In genomic region chr2:151916061-151916831, GRCm38 (mm10) we compare ENCODE assay signal across 8 mouse cellular contexts. TPM values are rescaled to one million over a fixed set of nuclear protein-coding genes. Genes with fewer than 3 reads are reported as not detected.
DNase-seq lines count a peak whose midpoint lies in the region; ATAC-seq lines count a peak whose summit lies in the region.

No protein-coding gene starts in this region.

- H3K4me1 ChIP-seq in heart, embryonic 10.5 days: peaks cover 25% of the 10 kb centered on the region
- H3K4me1 ChIP-seq in heart, embryonic 12.5 days (replicated peaks): peaks cover 15% of the 10 kb centered on the region
- H3K4me1 ChIP-seq in hindbrain, embryonic 15.5 days (replicated peaks): peaks cover 3% of the 10 kb centered on the region; the same call in 1 of the 2 replicates

- H3K9me3 ChIP-seq in heart, embryonic 10.5 days: no peaks in the 10 kb centered on the region
- no peaks in the 10 kb centered on the region for H3K9me3 ChIP-seq in heart, embryonic 12.5 days (replicated peaks)
- no peaks in the 10 kb centered on the region for H3K9me3 ChIP-seq in hindbrain, embryonic 15.5 days

- no peaks in the 10 kb centered on the region for H3K27me3 ChIP-seq in heart, embryonic 10.5 days (ENCODE audit: insufficient read depth, poor library complexity, severe bottlenecking)
- H3K27me3 ChIP-seq in heart, embryonic 12.5 days (replicated peaks): peaks cover 20% of the 10 kb centered on the region
- H3K27me3 ChIP-seq in hindbrain, embryonic 15.5 days: no peaks in the 10 kb centered on the region

- WGBS in heart, embryonic 10.5 days: 73% methylated on average over 13 of the region's 13 CpGs
- WGBS in heart, embryonic 12.5 days: 69% methylated on average over 13 of the region's 13 CpGs
- WGBS in hindbrain, embryonic 15.5 days: 66% methylated on average over 13 of the region's 13 CpGs

- no peak overlapping the region for H3K4me2 ChIP-seq in heart, embryonic 12.5 days
- no peak overlapping the region for H3K4me2 ChIP-seq in hindbrain, embryonic 15.5 days

- no peak overlapping the region for H3K9ac ChIP-seq in heart, embryonic 12.5 days
- H3K9ac ChIP-seq in hindbrain, embryonic 15.5 days: no peak overlapping the region

- H3K36me3 ChIP-seq in heart, embryonic 10.5 days: no peaks in the 10 kb centered on the region
- no peaks in the 10 kb centered on the region for H3K36me3 ChIP-seq in heart, embryonic 12.5 days
- no peaks in the 10 kb centered on the region for H3K36me3 ChIP-seq in hindbrain, embryonic 15.5 days

- no peak overlapping the region for H3K4me3 ChIP-seq in heart, embryonic 10.5 days
- no peak overlapping the region for H3K4me3 ChIP-seq in heart, embryonic 12.5 days
- no peak overlapping the region for H3K4me3 ChIP-seq in hindbrain, embryonic 15.5 days

- no peak for DNase-seq in heart, embryonic 10.5 days (ENCODE audit: low spot score)
- DNase-seq in embryo, embryonic 11 days: peak; percentile 57
- DNase-seq in lung, postnatal 10 days: peak; percentile 71
- DNase-seq in layer of hippocampus, postnatal 10 days (ENCODE audit: low spot score in 2 of 2): no peak
- no peak for DNase-seq in thymus, postnatal 10 days (ENCODE audit: low spot score in 2 of 2)

- H3K27ac ChIP-seq in heart, embryonic 10.5 days: peak overlapping the region; percentile 56; the same call in 1 of the 2 replicates
- H3K27ac ChIP-seq in heart, embryonic 12.5 days (ENCODE audit: poor library complexity, severe bottlenecking): no peak overlapping the region
- H3K27ac ChIP-seq in hindbrain, embryonic 15.5 days (replicated peaks): no peak overlapping the region

- ATAC-seq in heart, embryonic 12.5 days (ENCODE audit: insufficient number of reproducible peaks, low FRiP score): no peak
- 0 out of 2 replicates have a peak, but pooled peaks have one; percentile 12 for ATAC-seq in hindbrain, embryonic 15.5 days (ENCODE audit: low FRiP score, low read depth)
- ATAC-seq in cerebellum, adult (ENCODE audit: insufficient number of reproducible peaks, low FRiP score, low TSS enrichment): no peak

RNA-seq across cellular contexts. Expression of gene Angpt4, which starts 5.2 kb away (rescaled TPM):
- 0.48 and 1.1 TPM in 2 replicates for polyA plus RNA-seq in heart, embryonic 10.5 days (2016; fragmentation: Nextera tagmentation; extraction: Ambion mirVana)
- 0.13 and 0.20 TPM in 2 replicates for polyA plus RNA-seq in heart, embryonic 12.5 days (2016; fragmentation: Nextera tagmentation; extraction: Ambion mirVana)
- 0.26 and 0.34 TPM in 2 replicates for polyA plus RNA-seq in hindbrain, embryonic 15.5 days (2015; fragmentation: Nextera tagmentation; extraction: Ambion mirVana)
- not detected for total RNA-seq in layer of hippocampus, postnatal 10 days (2021)

Comparison
In these comparisons a context has a peak if more than half of its experiments do, and no peak if none do; other contexts are left out.
1. DNase-seq: peak in embryo, embryonic 11 days (single experiment) and lung, postnatal 10 days (single experiment); none in heart, embryonic 10.5 days (single experiment), layer of hippocampus, postnatal 10 days (0 of 2) and thymus, postnatal 10 days (0 of 2).